Mouse (Mus musculus): ENCODE results near the gene Olfr1212. TPM values are rescaled to one million over a fixed set of nuclear protein-coding genes. Genes with fewer than 3 reads are reported as not detected.

The Olfr1212 gene
- polyA plus RNA-seq (2015; fragmentation: Nextera tagmentation; extraction: Ambion mirVana) = not detected in 2 replicates

GRCm38 (mm10) chr2:88953669-88954068 is at the start of gene Olfr1212:
Gene Olfr1212 (plus strand): TSS chr2:88953969.
- Histone ChIP-seq H3K4me1 (ENCODE audit: control insufficient read depth, low read depth, low read length) (no peaks in the 10 kb centered on the region), H3K36me3 (ENCODE audit: control insufficient read depth, insufficient read depth) (no peaks in the 10 kb centered on the region), H3K4me3 (ENCODE audit: low read depth, low read length) (no peak within 1 kb of the TSS), H3K4me2 (ENCODE audit: low read depth, low read length) (no peak within 1 kb of the TSS), H3K9ac (ENCODE audit: low read depth, low read length) (no peak within 1 kb of the TSS), H3K27me3 (ENCODE audit: control insufficient read depth, insufficient read depth, low read depth, low read length) (no peaks in the 10 kb centered on the region), H3K9me3 (replicated peaks; ENCODE audit: control insufficient read depth, low read length) (no peaks in the 10 kb centered on the region; the same call in 1 of the 2 replicates), H3K27ac (ENCODE audit: low read length) (no peak within 1 kb of the TSS)
- ATAC-seq (ENCODE audit: low read depth) = no peak

- WGBS (ENCODE audit: insufficient replicate concordance) = 55% methylated on average over 3 of the region's 3 CpGs
- Histone ChIP-seq H3K36me3 (ENCODE audit: control insufficient read depth, insufficient read depth) (no peaks in the 10 kb centered on the region), H3K27me3 (ENCODE audit: control insufficient read depth, insufficient read depth, low read depth, low read length) (no peaks in the 10 kb centered on the region), H3K9me3 (replicated peaks; ENCODE audit: control insufficient read depth, low read length) (no peaks in the 10 kb centered on the region), H3K4me1 (ENCODE audit: control insufficient read depth, low read depth, low read length) (no peaks in the 10 kb centered on the region), H3K9ac (ENCODE audit: low read depth, low read length) (no peak within 1 kb of the TSS), H3K4me2 (ENCODE audit: low read depth, low read length) (no peak within 1 kb of the TSS), H3K27ac (ENCODE audit: low read length) (no peak within 1 kb of the TSS), H3K4me3 (ENCODE audit: low read depth, low read length) (no peak within 1 kb of the TSS)
- ATAC-seq (ENCODE audit: low read depth) = no peak
These were observed 38.7 kb upstream of the Olfr1212 start, which contains the start of gene Olfr1209 for GRCm38 (mm10) chr2:88915057-88915456. Gene Olfr1209 (minus strand): TSS chr2:88915157.

GRCm38 (mm10) chr2:88938011-88938410 is 15.8 kb upstream of the Olfr1212 start, which contains the start of gene Olfr1211:
Gene Olfr1211 (minus strand): TSS chr2:88938111.
- no peaks in the 10 kb centered on the region for H3K9me3 ChIP-seq (replicated peaks; ENCODE audit: control insufficient read depth, low read length)
- no peaks in the 10 kb centered on the region for H3K27me3 ChIP-seq (ENCODE audit: control insufficient read depth, insufficient read depth, low read depth, low read length)
- H3K4me3 ChIP-seq (ENCODE audit: low read depth, low read length) = no peak within 1 kb of the TSS
- no peak within 1 kb of the TSS for H3K4me2 ChIP-seq (ENCODE audit: low read depth, low read length)
- WGBS (ENCODE audit: insufficient replicate concordance) = 70% methylated on average over 1 of the region's 1 CpGs
- ATAC-seq (ENCODE audit: low read depth) = no peak
- no peaks in the 10 kb centered on the region for H3K4me1 ChIP-seq (ENCODE audit: control insufficient read depth, low read depth, low read length)
- H3K9ac ChIP-seq (ENCODE audit: low read depth, low read length) = no peak within 1 kb of the TSS
- no peaks in the 10 kb centered on the region for H3K36me3 ChIP-seq (ENCODE audit: control insufficient read depth, insufficient read depth)
- no peak within 1 kb of the TSS for H3K27ac ChIP-seq (ENCODE audit: low read length)

- no peak within 1 kb of the TSS for H3K4me3 ChIP-seq (ENCODE audit: low read depth, low read length)
- H3K27ac ChIP-seq (ENCODE audit: low read length) = no peak within 1 kb of the TSS
- no peaks in the 10 kb centered on the region for H3K36me3 ChIP-seq (ENCODE audit: control insufficient read depth, insufficient read depth)
- no peaks in the 10 kb centered on the region for H3K27me3 ChIP-seq (ENCODE audit: control insufficient read depth, insufficient read depth, low read depth, low read length)
- H3K4me2 ChIP-seq (ENCODE audit: low read depth, low read length) = no peak within 1 kb of the TSS
- no peak for ATAC-seq (ENCODE audit: low read depth)
- no peaks in the 10 kb centered on the region for H3K9me3 ChIP-seq (replicated peaks; ENCODE audit: control insufficient read depth, low read length)
- H3K9ac ChIP-seq (ENCODE audit: low read depth, low read length) = no peak within 1 kb of the TSS
- WGBS (ENCODE audit: insufficient replicate concordance) = 54% methylated on average over 1 of the region's 1 CpGs
- H3K4me1 ChIP-seq (ENCODE audit: control insufficient read depth, low read depth, low read length) = no peaks in the 10 kb centered on the region
These were observed 26.4 kb downstream of the Olfr1212 start, which contains the start of gene Gm13762 for GRCm38 (mm10) chr2:88980181-88980580. Gene Gm13762 (minus strand): TSS chr2:88980281.

GRCm38 (mm10) chr2:88992553-88992952 is 38.8 kb downstream of the Olfr1212 start, which contains the start of gene Olfr1214:
Gene Olfr1214 (minus strand): TSS chr2:88992653.
- no peak within 1 kb of the TSS for H3K9ac ChIP-seq (ENCODE audit: low read depth, low read length)
- H3K4me2 ChIP-seq (ENCODE audit: low read depth, low read length) = no peak within 1 kb of the TSS
- H3K27me3 ChIP-seq (ENCODE audit: control insufficient read depth, insufficient read depth, low read depth, low read length) = no peaks in the 10 kb centered on the region
- H3K27ac ChIP-seq (ENCODE audit: low read length) = no peak within 1 kb of the TSS
- no peak for ATAC-seq (ENCODE audit: low read depth)
- H3K4me3 ChIP-seq (ENCODE audit: low read depth, low read length) = no peak within 1 kb of the TSS
- no peaks in the 10 kb centered on the region for H3K36me3 ChIP-seq (ENCODE audit: control insufficient read depth, insufficient read depth)
- 78% methylated on average over 1 of the region's 1 CpGs for WGBS (ENCODE audit: insufficient replicate concordance)
- no peaks in the 10 kb centered on the region for H3K4me1 ChIP-seq (ENCODE audit: control insufficient read depth, low read depth, low read length)
- no peaks in the 10 kb centered on the region for H3K9me3 ChIP-seq (replicated peaks; ENCODE audit: control insufficient read depth, low read length)

- H3K27me3 ChIP-seq (ENCODE audit: control insufficient read depth, insufficient read depth, low read depth, low read length) = no peaks in the 10 kb centered on the region
- no peak within 1 kb of the TSS for H3K9ac ChIP-seq (ENCODE audit: low read depth, low read length)
- no peak within 1 kb of the TSS for H3K4me2 ChIP-seq (ENCODE audit: low read depth, low read length)
- no peaks in the 10 kb centered on the region for H3K9me3 ChIP-seq (replicated peaks; ENCODE audit: control insufficient read depth, low read length)
- H3K4me1 ChIP-seq (ENCODE audit: control insufficient read depth, low read depth, low read length) = no peaks in the 10 kb centered on the region
- no peak for ATAC-seq (ENCODE audit: low read depth)
- WGBS (ENCODE audit: insufficient replicate concordance) = 36% methylated on average over 2 of the region's 2 CpGs
- no peaks in the 10 kb centered on the region for H3K36me3 ChIP-seq (ENCODE audit: control insufficient read depth, insufficient read depth)
- H3K27ac ChIP-seq (ENCODE audit: low read length) = no peak within 1 kb of the TSS
- no peak within 1 kb of the TSS for H3K4me3 ChIP-seq (ENCODE audit: low read depth, low read length)
These were observed 53.1 kb downstream of the Olfr1212 start, which contains the start of gene Olfr1215 for GRCm38 (mm10) chr2:89006873-89007272. Gene Olfr1215 (minus strand): TSS chr2:89006973.

Other genes with a start within 250 kb of the Olfr1212 start
- gene Olfr1196, start 249.4 kb upstream of the Olfr1212 start, polyA plus RNA-seq (2015; fragmentation: Nextera tagmentation; extraction: Ambion mirVana) = not detected in 2 replicates
- gene Olfr1197, start 221.6 kb upstream of the Olfr1212 start, polyA plus RNA-seq (2015; fragmentation: Nextera tagmentation; extraction: Ambion mirVana) = not detected in 2 replicates
- gene Olfr1198, start 202.6 kb upstream of the Olfr1212 start, polyA plus RNA-seq (2015; fragmentation: Nextera tagmentation; extraction: Ambion mirVana) = not detected in 2 replicates
- not detected in 2 replicates for gene Olfr1199, start 193.5 kb upstream of the Olfr1212 start, polyA plus RNA-seq (2015; fragmentation: Nextera tagmentation; extraction: Ambion mirVana)
- not detected in 2 replicates for gene Olfr1200, start 183.5 kb upstream of the Olfr1212 start, polyA plus RNA-seq (2015; fragmentation: Nextera tagmentation; extraction: Ambion mirVana)
- not detected in 2 replicates for gene Olfr1201, start 160.9 kb upstream of the Olfr1212 start, polyA plus RNA-seq (2015; fragmentation: Nextera tagmentation; extraction: Ambion mirVana)
- gene Olfr1202, start 139.5 kb upstream of the Olfr1212 start, polyA plus RNA-seq (2015; fragmentation: Nextera tagmentation; extraction: Ambion mirVana) = not detected in 2 replicates
- not detected in 2 replicates for gene Olfr1205, start 124.2 kb upstream of the Olfr1212 start, polyA plus RNA-seq (2015; fragmentation: Nextera tagmentation; extraction: Ambion mirVana)
- not detected in 2 replicates for gene Olfr1204, start 104.7 kb upstream of the Olfr1212 start, polyA plus RNA-seq (2015; fragmentation: Nextera tagmentation; extraction: Ambion mirVana)
- not detected in 2 replicates for gene Olfr1206, start 90.7 kb upstream of the Olfr1212 start, polyA plus RNA-seq (2015; fragmentation: Nextera tagmentation; extraction: Ambion mirVana)
- gene Olfr1208, start 51.7 kb upstream of the Olfr1212 start, polyA plus RNA-seq (2015; fragmentation: Nextera tagmentation; extraction: Ambion mirVana) = not detected in 2 replicates
- gene Olfr1209, start 38.8 kb upstream of the Olfr1212 start, polyA plus RNA-seq (2015; fragmentation: Nextera tagmentation; extraction: Ambion mirVana) = not detected in 2 replicates
- gene Olfr1211, start 15.9 kb upstream of the Olfr1212 start, polyA plus RNA-seq (2015; fragmentation: Nextera tagmentation; extraction: Ambion mirVana) = not detected in 2 replicates
- gene Gm13762, start 26.3 kb downstream of the Olfr1212 start, polyA plus RNA-seq (2015; fragmentation: Nextera tagmentation; extraction: Ambion mirVana) = not detected in 2 replicates
- not detected in 2 replicates for gene Olfr1214, start 38.7 kb downstream of the Olfr1212 start, polyA plus RNA-seq (2015; fragmentation: Nextera tagmentation; extraction: Ambion mirVana)
- not detected in 2 replicates for gene Olfr1215, start 53.0 kb downstream of the Olfr1212 start, polyA plus RNA-seq (2015; fragmentation: Nextera tagmentation; extraction: Ambion mirVana)
- not detected in 2 replicates for gene Olfr1216, start 64.4 kb downstream of the Olfr1212 start, polyA plus RNA-seq (2015; fragmentation: Nextera tagmentation; extraction: Ambion mirVana)
- not detected in 2 replicates for gene Olfr1217, start 78.1 kb downstream of the Olfr1212 start, polyA plus RNA-seq (2015; fragmentation: Nextera tagmentation; extraction: Ambion mirVana)
- not detected in 2 replicates for gene Olfr1218, start 107.2 kb downstream of the Olfr1212 start, polyA plus RNA-seq (2015; fragmentation: Nextera tagmentation; extraction: Ambion mirVana)
- gene Olfr1219, start 129.5 kb downstream of the Olfr1212 start, polyA plus RNA-seq (2015; fragmentation: Nextera tagmentation; extraction: Ambion mirVana) = not detected in 2 replicates
- gene Olfr1220, start 152.9 kb downstream of the Olfr1212 start, polyA plus RNA-seq (2015; fragmentation: Nextera tagmentation; extraction: Ambion mirVana) = not detected in 2 replicates
- not detected in 2 replicates for gene Olfr1221, start 163.3 kb downstream of the Olfr1212 start, polyA plus RNA-seq (2015; fragmentation: Nextera tagmentation; extraction: Ambion mirVana)
- gene Olfr1222, start 179.1 kb downstream of the Olfr1212 start, polyA plus RNA-seq (2015; fragmentation: Nextera tagmentation; extraction: Ambion mirVana) = not detected in 2 replicates
- not detected in 2 replicates for gene Olfr1223, start 197.6 kb downstream of the Olfr1212 start, polyA plus RNA-seq (2015; fragmentation: Nextera tagmentation; extraction: Ambion mirVana)
- not detected in 2 replicates for gene Olfr1224-ps1, start 210.1 kb downstream of the Olfr1212 start, polyA plus RNA-seq (2015; fragmentation: Nextera tagmentation; extraction: Ambion mirVana)
- gene Olfr1225, start 220.7 kb downstream of the Olfr1212 start, polyA plus RNA-seq (2015; fragmentation: Nextera tagmentation; extraction: Ambion mirVana) = not detected in 2 replicates
- gene Olfr1226, start 246.1 kb downstream of the Olfr1212 start, polyA plus RNA-seq (2015; fragmentation: Nextera tagmentation; extraction: Ambion mirVana) = not detected in 2 replicates

All from liver, embryonic 16.5 days (tissue).